Mouse (Mus musculus): ENCODE data around the gene 1700012B09Rik. TPM values are rescaled to one million over a fixed set of nuclear protein-coding genes. Genes with fewer than 3 reads are reported as not detected.

Gene 1700012B09Rik
- total RNA-seq, 2 experiments from 2014 or later, result not detected

DNA sequence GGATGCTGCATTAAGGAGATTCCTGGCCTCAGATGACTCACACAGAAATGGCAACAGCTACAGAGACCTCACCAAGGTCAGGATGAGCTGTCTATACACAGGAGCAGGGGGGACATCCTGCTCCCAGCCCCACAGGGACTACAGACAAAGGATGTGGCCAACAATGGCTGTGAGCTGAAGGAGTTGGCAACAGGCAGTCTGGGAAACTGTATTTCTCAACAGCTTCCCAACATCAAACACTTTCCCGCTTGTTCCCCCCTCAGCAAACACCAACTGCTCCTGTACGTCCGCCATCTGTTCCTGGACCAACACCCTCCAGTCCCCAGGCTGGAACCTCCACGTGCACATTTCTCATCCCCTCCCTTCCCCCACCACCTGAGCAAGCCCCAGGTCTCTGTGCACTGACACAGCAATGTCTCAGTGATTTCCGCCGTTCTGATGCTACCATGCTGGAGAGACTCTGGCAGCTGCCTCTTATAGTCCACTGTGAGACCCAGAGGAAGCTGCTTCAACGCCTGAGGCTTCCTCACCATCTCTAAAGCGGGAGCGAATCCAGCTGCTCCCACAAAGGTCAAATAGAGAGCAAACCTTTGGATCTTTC lies 39.8 kb downstream of the 1700012B09Rik start:
- DNase-seq, result no peak

DNA sequence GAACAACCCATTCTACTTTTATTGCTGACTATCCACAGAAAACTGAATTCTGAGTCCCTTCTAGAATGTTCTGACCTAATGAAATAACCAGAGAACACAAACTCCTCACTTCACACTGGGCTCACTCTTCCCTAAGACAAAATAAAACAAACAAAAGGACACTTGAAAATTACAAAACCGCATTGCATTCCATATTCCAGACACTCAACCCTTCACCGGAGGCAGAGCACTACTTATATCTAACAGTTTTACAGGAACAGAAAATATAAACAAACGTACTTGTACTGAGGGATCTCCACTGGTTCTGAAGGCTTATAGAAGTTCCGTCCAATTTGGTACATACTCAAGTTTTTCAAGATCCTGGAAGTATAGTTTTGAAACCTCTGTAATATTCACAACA lies 42.5 kb downstream of the 1700012B09Rik start:
- no peak for DNase-seq

DNA sequence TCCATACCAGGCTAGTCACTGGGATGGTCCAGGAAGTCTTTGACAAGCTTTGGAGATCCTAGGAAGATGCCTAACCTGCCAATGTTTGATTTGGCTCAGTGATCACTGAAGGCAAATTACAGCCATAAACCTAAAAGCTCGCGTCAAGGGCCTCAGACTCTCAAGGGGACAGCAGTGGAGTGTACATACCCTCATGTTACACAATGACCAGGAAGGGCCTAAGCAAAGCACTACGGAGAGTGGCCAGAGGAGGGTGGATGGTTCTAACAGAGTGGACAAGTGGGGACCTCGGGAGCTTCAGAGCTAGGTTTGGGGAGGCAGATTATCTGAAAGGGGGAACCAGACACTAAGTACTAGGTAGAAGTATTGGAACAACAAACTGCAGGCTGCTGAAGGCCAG lies 44.2 kb downstream of the 1700012B09Rik start:
- no peak for DNase-seq

DNA sequence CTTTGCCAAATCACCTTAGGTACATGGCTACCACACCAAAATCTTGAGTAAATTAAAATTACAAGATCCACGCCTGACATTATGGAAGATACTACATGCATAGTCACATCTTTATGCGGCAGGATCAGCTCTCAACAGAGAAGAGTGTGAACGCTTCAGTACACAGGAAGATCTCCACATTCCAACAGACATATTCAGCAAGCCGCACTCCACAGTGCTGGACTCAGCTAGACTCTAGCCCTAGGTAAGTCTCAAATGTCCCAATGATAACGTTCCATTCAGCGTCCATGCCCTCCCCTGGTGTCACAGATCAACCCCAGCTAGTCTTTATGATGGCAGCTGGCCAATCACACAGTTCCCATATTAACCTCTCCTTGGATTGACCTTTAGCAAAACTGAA lies 44.8 kb downstream of the 1700012B09Rik start:
- DNase-seq, result no peak

DNA sequence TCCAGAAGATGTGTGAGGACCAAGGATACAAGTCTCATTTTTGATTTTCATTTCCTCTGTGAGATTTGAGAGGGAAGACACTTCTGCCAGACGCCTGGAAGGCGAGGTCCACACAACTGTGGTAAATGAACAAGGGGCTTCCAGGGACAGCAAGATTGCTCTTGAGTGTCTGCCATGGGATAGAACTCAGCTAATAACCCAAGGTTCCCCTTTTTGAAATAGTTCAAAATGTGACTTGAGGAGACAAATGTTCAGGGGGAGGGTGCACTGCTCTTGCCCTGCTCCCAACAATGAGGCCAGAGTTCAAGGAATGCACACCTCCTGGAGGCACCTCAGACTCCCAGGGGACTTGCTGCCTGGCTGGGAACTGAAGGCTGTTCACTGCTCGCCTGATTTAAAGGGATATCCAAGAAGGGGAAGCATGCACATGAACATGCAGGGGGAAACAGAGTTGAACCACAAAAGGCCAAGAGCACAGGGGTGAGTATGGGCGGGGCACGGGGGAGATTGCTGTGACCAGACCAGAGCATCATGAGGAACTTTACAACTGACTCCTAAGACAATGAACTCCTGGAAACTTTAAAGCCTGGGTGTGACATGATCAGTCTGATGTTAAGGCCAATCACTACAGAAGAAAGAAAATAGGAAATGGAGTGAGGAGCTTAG lies 45.9 kb downstream of the 1700012B09Rik start:
- no peak for DNase-seq

DNA sequence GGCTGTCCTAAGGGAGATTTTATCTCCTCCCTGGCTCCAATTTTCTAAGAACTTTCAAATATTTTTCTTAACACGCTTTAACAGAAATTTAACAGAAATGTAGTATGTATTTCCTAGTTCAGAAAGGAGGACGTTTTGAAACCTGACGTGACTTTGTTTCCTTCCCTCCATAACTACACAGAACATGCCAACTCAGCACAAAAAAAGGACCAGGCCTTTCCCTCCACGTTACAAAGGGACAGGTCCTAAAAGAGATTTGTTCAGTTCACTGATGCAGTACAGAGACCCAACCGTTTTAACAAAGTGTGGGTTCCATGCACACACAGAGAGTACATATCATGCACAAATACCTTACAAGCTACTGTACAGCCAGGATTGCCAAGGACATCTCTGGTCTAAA lies 49.2 kb downstream of the 1700012B09Rik start:
- DNase-seq, result no peak

DNA sequence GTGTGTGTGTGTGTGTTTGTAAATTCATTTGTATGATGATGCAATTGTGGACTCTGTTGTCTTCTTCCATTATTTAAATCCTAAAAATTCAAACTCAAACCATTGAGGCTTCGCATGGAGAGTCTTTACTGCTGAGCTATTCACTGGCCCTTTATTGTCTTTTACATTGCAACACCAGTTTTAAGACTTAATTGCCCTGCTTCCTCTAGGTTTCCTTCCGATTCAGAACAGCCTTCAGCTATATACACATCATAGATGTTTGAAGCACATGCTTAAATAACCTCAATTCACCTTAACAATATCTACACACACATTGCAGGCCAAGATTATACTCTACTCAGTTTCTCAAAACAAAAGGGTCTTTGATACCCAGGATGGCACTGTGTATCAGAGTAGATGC lies 50.4 kb downstream of the 1700012B09Rik start:
- DNase-seq, result no peak

DNA sequence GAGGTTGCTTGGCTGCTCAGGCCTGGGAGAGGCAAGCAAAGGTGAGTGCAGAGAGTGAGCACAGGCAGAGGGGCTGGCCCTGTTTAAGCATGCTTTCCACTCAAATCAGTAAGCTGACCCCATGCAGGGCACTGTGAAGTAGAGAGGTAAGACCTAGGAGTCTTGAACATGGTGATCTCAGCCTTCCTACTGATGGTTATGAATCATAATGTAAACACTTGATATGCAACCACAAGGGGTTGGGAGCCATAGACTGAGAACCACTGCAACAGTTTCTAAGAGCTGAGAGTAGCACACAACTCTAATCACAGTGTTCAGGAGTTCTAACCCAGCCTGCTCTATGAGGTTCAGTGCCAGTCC lies 52.5 kb downstream of the 1700012B09Rik start:
- no peak for DNase-seq

DNA sequence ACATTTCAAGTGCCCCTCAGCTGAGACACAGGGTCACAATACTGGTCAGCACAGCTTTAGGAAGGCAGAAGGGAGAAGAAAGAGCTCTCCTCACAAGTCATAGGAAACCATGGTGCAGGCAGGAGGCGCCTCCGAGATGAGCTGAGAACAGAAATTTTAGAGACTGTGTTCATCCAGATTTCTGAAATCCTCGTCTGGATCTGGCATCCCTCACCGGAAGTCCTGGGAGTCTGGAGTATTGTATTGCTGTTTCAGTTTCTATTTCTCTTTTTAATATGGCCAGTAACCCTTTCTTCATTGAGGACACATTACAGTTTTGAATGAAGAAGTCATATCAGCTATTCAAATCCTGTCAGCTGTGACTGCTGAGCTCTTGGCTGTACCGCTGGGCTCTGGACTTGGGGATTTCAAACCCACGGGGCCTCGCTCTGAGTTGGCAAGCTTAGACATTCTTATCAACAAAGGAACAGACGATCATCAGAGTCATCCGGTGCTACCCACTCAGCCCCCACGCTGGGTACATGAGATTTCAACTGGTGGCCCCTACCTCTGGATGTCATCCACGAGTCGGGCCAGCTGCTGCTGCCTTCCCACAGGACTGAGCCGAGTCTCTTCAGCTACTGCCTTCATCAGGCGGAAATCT lies 53.0 kb downstream of the 1700012B09Rik start:
- no peak for DNase-seq

DNA sequence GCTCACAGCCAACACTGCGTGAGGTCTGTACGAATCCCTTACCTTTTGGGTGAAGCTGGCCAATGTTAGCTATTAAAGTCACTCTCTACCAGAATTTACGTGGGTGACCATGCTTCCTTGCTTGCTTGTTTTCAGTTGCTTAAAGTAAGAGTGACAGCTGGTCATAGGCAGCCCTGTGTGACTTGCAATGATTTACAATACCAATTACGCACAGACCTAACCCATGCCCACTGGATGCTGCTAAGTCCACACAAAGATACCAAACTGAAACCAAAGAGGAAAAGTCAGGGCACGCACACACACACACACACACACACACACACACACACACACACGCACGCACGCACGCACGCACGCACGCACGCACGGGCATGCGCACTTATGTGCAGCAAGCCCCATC lies 55.6 kb downstream of the 1700012B09Rik start:
- no peak for DNase-seq

DNA sequence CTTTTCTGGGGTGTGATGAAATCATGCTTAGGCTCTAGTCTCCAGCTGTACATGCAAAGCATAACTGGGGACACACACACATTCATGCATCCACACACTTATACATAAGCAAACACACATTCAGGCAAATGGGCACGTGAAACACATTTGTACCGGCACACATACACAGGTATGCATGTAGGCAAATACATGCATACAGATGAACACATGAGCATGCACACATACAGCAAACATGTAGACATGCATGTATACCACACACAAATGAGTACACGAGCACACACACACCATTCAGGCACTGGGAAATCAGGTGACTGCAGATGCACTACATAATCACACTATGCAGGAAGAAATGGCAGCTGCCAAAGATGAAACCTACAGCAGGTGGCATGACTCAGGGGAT lies 59.9 kb downstream of the 1700012B09Rik start:
- no peak for DNase-seq

Other genes starting within 250 kb of the 1700012B09Rik start
- 10 to 100 TPM; 14.3 to 16.1 TPM for gene Amotl1, start 126.0 kb downstream of the 1700012B09Rik start, total RNA-seq (2021)
- not detected for gene Piwil4, start 30.3 kb downstream of the 1700012B09Rik start, total RNA-seq (2021)
- under 1 TPM; 0.15 to 0.18 TPM for gene Fut4, start 18.6 kb downstream of the 1700012B09Rik start, total RNA-seq (2021)
- gene Mre11a, start 13.6 kb upstream of the 1700012B09Rik start, total RNA-seq (2021), result 10 to 100 TPM; 13.6 to 14.6 TPM
- gene Ankrd49, start 13.8 kb upstream of the 1700012B09Rik start, total RNA-seq (2021), result 10 to 100 TPM; 12.7 to 19.6 TPM
- 10 to 100 TPM; 13.0 to 13.8 TPM for gene Gpr83, start 89.2 kb upstream of the 1700012B09Rik start, total RNA-seq (2021)
- not detected for gene Izumo1r, start 132.9 kb upstream of the 1700012B09Rik start, total RNA-seq (2021)